Mouse (Mus musculus) forebrain, embryonic 11.5 days (tissue): ENCODE results near the gene Cfap45. TPM values are rescaled to one million over a fixed set of nuclear protein-coding genes. Genes with fewer than 3 reads are reported as not detected.

Experiments
- ATAC-seq: fragments of 200-750 bp; cut with Nextera tagmentation; replicated peaks from 2 replicates; pipeline ENCODE4 v1.8.0; 2017; ENCODE audit warnings: moderate TSS enrichment; ENCODE audit not compliant: low FRiP score
- DNase-seq: peaks from one replicate; pipeline ENCODE4 v3.0.0-alpha.2; 2017; ENCODE audit warnings: low spot score
- H3K27ac ChIP-seq: fragments of 300-500 bp; sonication (generic); 2 replicates; pipeline ENCODE4 v1.5.1; 2014; ENCODE audit warnings: low read depth, low read length
- H3K27me3 ChIP-seq: fragments of 300-500 bp; sonication (generic); 2 replicates; pipeline ENCODE4 v1.6.1; 2014; ENCODE audit warnings: mild to moderate bottlenecking, low read length, mixed read lengths; ENCODE audit not compliant: control insufficient read depth, insufficient read depth
- H3K36me3 ChIP-seq: fragments of 300-500 bp; sonication (generic); 2 replicates; pipeline ENCODE4 v1.6.1; 2014; ENCODE audit warnings: mild to moderate bottlenecking, low read length, moderate library complexity, mixed read lengths; ENCODE audit not compliant: control insufficient read depth, insufficient read depth
- H3K4me1 ChIP-seq: fragments of 300-500 bp; sonication (generic); replicated peaks from 2 replicates; pipeline ENCODE4 v1.6.1; 2014; ENCODE audit warnings: low read length, mixed read lengths; ENCODE audit not compliant: control insufficient read depth, insufficient read depth
- H3K4me2 ChIP-seq: fragments of 300-500 bp; sonication (generic); 2 replicates; pipeline ENCODE4 v1.6.1; 2014; ENCODE audit warnings: low read depth, mild to moderate bottlenecking, low read length, moderate library complexity, mixed read lengths; ENCODE audit not compliant: severe bottlenecking
- H3K4me3 ChIP-seq: fragments of 300-500 bp; sonication (generic); 2 replicates; pipeline ENCODE4 v1.5.1; 2014; ENCODE audit warnings: low read depth, low read length
- H3K9ac ChIP-seq: fragments of 300-500 bp; sonication (generic); 2 replicates; pipeline ENCODE4 v1.6.1; 2014; ENCODE audit warnings: low read length
- H3K9me3 ChIP-seq: fragments of 300-500 bp; sonication (generic); 2 replicates; pipeline ENCODE4 v1.6.1; 2016; ENCODE audit warnings: low read length, mixed read lengths; ENCODE audit not compliant: control insufficient read depth
- WGBS: fragments of 180-500 bp; shearing (Covaris S2); extraction: QIAGEN DNeasy Blood & Tissue Kit; methylation state at CpG from one replicate; pipeline ENCODE4 v1.1.7; 2014; 5-methylcytosine and 5-hydroxymethylcytosine counted together
- polyA plus RNA-seq: library from polyadenylated mRNA; unstranded; fragments of >200 nt; fragmentation: Nextera tagmentation; extraction: Ambion mirVana; gene quantifications from 2 replicates; pipeline ENCODE4 v1.2.1, GENCODE M21; 2014

The Cfap45 gene
- polyA plus RNA-seq, 1 experiment from 2014 or later: 1.2 TPM

DNA sequence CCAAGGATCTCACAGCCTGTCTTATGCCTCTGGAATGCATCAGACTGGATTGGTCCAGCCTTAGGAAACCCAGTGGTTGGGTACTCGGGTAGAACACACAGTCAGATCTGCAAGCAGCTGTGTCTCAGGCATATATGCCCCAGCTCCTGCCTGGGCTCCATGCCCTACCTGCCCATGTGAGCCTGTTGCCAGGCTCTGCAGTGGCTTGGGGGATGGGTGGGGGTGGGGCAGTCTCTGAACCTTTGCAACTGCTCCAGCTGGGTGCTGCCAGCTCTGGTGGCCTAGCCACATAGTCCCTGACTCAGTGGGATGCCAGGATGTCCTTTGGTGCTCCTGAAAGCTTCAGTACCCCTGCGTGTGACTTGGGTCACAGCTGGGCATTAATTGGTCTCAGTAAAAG, 28.7 kb downstream of the Cfap45 start:
- DNase-seq (no peak), ATAC-seq (no peak)
- H3K27ac ChIP-seq: no peak overlapping the region
- H3K9ac ChIP-seq: no peak overlapping the region
- WGBS: 4% methylated on average over 2 of the region's 2 CpGs
- H3K4me1 ChIP-seq: peaks cover 17% of the 10 kb centered on the region
- H3K4me3 ChIP-seq: no peak overlapping the region
- H3K27me3 ChIP-seq: no peaks in the 10 kb centered on the region
- H3K9me3 ChIP-seq: no peaks in the 10 kb centered on the region
- peak overlapping the region; percentile 71; the same call in 1 of the 2 replicates for H3K4me2 ChIP-seq
- H3K36me3 ChIP-seq: no peaks in the 10 kb centered on the region

DNA sequence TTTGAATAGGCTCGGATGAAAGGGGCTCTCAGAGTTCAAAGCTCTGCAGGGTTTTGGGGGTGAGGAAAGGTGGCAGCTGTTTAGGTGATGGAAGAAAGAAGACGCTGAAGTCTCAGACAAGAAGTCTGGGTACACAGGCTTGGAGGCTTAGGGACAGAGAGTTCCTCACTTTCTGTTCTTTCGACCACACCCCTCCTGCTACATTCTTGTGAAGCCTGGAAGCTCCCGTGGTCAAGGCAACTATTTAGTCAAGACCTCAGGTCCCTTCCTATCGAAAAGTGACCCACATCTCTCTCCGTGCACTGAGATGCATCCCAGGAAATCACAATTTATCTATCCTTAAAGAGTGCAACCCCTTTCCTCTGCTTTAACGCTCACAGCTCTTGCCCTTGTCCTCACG, 29.1 kb downstream of the Cfap45 start:
- H3K27me3 ChIP-seq: no peaks in the 10 kb centered on the region
- no peak overlapping the region for H3K27ac ChIP-seq
- no peaks in the 10 kb centered on the region for H3K36me3 ChIP-seq
- WGBS: 3% methylated on average over 8 of the region's 8 CpGs
- H3K4me2 ChIP-seq: peak overlapping the region; percentile 71
- DNase-seq (no peak), ATAC-seq (no peak)
- peak overlapping the region; percentile 42 for H3K4me3 ChIP-seq
- no peaks in the 10 kb centered on the region for H3K9me3 ChIP-seq
- peaks cover 17% of the 10 kb centered on the region for H3K4me1 ChIP-seq
- peak overlapping the region; percentile 52; the same call in 1 of the 2 replicates for H3K9ac ChIP-seq

DNA sequence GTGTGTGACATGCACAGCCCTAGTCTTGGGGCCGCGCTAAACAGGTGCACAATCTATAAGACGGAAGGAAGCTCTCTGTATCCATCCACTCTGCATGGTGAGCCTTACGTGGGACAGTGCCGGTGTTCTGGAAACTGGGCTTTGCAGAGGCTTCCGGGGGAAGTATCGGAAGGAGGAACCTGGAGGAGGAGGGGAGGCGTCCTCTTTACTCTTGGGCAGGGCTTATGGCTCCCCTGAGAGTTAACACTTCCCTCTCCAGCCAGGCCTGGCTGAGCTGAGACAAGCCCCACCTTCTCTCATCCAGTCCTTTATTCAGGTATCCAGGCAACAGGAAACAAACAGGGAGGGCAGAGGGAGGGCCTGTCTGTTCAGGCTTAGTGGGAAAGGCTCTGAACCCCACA, 29.9 kb downstream of the Cfap45 start:
- Histone ChIP-seq H3K4me2 (peak overlapping the region; percentile 71), H3K36me3 (no peaks in the 10 kb centered on the region), H3K9ac (peak overlapping the region; percentile 52), H3K4me3 (peak overlapping the region; percentile 42), H3K9me3 (no peaks in the 10 kb centered on the region), H3K4me1 (peaks cover 17% of the 10 kb centered on the region), H3K27ac (no peak overlapping the region), H3K27me3 (no peaks in the 10 kb centered on the region)
- DNase-seq (peak; percentile 75), ATAC-seq (peak; percentile 94)
- WGBS: under 1% methylated on average over 8 of the region's 8 CpGs

DNA sequence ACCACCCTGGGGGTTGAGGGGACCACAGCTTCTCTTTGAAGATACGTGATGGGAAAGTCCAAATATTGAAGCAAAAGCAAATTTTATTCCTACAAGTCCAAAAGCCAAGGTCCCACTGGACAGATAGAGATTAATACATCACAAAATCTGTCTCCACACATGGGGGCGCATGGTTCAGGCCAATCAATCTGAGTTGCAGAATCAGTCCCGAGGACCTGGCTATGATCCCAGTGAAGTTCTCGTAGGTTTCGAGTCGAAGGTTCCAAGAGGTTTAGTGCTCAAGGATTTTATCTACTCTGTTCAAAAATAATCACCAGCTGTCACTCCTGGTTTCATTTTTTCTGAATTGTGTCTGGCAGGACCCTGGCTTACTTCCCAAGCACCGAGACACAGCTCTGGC, 30.4 kb downstream of the Cfap45 start:
- DNase-seq (no peak), ATAC-seq (peak; percentile 5; the same call in 1 of the 2 replicates)
- Histone ChIP-seq H3K4me2 (peak overlapping the region; percentile 71; the same call in 1 of the 2 replicates), H3K27ac (no peak overlapping the region), H3K36me3 (no peaks in the 10 kb centered on the region), H3K27me3 (no peaks in the 10 kb centered on the region), H3K9me3 (no peaks in the 10 kb centered on the region), H3K9ac (peak overlapping the region; percentile 52), H3K4me3 (peak overlapping the region; percentile 42; the same call in 1 of the 2 replicates), H3K4me1 (peaks cover 17% of the 10 kb centered on the region)
- WGBS: 54% methylated on average over 7 of the region's 7 CpGs

DNA sequence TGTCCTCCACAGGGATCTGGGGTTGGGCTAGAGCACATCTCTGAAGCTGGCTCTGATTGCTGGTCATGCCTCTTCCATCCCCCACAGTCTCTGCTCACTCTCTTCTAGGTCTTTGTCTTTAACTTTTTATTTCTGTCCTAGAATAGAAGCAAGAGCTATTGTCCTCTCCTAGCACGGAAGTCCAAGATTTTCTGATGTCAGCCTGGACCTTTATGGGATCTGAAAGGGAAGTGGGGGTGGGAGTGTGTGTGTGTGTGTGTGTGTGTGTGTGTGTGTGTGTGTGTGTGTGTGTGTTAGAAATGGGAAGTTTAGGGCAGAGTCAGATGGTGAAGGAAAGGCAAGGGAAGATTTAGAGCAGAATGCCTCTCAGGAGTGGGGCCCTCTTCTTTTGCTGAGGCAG, 32.0 kb downstream of the Cfap45 start:
- no peak for ATAC-seq
- no peaks in the 10 kb centered on the region for H3K27me3 ChIP-seq
- no peak for DNase-seq
- no peaks in the 10 kb centered on the region for H3K36me3 ChIP-seq
- peaks cover 17% of the 10 kb centered on the region for H3K4me1 ChIP-seq
- H3K27ac ChIP-seq: no peak overlapping the region
- 40% methylated on average over 1 of the region's 1 CpGs for WGBS
- H3K9me3 ChIP-seq: no peaks in the 10 kb centered on the region
- H3K9ac ChIP-seq: no peak overlapping the region; the same call in 1 of the 2 replicates
- H3K4me2 ChIP-seq: no peak overlapping the region
- H3K4me3 ChIP-seq: no peak overlapping the region

DNA sequence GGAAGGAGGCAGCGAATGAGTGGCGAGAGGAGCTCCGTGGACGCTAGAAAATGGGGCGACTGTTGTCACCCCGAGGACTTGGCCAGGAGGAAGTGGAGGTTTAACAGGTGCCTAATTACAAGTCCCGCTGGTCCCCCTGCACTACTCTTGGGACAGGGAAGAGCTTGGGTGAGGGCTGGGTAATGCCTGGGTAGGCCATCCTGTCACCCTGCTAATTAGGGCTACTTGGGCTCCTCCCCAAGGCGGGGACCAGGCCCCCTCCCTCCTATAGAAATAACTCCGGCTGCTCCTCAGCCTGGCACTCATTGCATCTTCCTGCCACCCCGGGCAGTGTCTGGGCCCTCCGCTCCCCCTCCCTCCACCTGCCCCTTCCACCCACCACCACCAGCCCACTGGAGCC, 35.0 kb downstream of the Cfap45 start, which contains the start of gene Vsig8:
Gene Vsig8, plus strand, starts transcription at position 301 of the 400 bp plus-strand sequence.
- no peak within 1 kb of the TSS for H3K9ac ChIP-seq
- no peak within 1 kb of the TSS for H3K4me2 ChIP-seq
- H3K27me3 ChIP-seq: peaks cover 3% of the 10 kb centered on the region
- H3K27ac ChIP-seq: no peak within 1 kb of the TSS
- peaks cover 6% of the 10 kb centered on the region for H3K4me1 ChIP-seq
- H3K4me3 ChIP-seq: no peak within 1 kb of the TSS
- WGBS: 81% methylated on average over 11 of the region's 11 CpGs
- no peak for ATAC-seq
- no peaks in the 10 kb centered on the region for H3K36me3 ChIP-seq
- no peaks in the 10 kb centered on the region for H3K9me3 ChIP-seq
- DNase-seq: no peak

DNA sequence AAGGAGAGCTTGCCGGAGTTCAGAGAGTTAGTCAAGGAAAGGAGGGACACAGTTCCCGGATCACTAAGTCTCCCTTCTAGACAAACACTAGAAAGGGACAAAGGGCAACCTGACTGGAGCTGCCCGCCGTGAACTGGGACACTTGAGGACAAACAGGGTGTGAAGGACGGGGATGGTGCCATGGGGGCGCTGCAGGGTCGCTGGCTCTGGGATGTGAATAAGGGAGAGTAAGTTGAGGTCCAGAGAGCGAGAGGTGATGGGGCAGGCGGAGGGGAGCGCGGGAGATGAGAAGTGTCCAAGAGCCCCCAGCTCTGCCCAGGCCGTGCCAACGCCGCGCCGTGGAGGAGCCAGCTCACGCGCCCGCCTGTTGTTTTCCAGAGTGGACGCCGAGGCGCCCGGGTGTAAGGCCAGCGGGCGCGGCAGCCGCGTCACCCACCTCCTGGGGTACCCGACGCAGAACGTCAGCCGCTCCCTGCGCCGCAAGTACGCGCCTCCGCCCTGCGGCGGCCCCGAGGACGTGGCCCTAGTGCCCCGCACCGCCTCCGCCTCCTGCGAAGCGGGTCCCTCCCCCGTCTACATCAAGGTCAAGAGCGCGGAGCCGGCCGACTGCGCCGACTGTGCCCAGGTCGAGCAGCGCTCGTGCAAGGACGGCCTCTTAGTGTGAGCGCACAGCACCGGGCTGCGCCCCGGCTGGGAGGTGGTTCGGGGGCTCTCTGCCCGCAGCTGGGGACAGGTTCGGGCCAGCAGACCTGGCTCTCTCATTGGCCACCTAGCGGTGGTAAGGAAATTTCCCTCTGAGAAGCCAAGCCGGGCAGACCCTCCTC, 42.3 kb downstream of the Cfap45 start:
- Histone ChIP-seq H3K9me3 (no peaks in the 10 kb centered on the region), H3K27ac (no peak overlapping the region), H3K4me1 (peaks cover 10% of the 10 kb centered on the region), H3K4me2 (peak overlapping the region; percentile 89), H3K9ac (peak overlapping the region; percentile 48), H3K4me3 (peak overlapping the region; percentile 51), H3K27me3 (peaks cover 23% of the 10 kb centered on the region), H3K36me3 (no peaks in the 10 kb centered on the region)
- peak; percentile 87 for ATAC-seq
- WGBS: under 1% methylated on average over 66 of the region's 66 CpGs
- peak; percentile 86 for DNase-seq

DNA sequence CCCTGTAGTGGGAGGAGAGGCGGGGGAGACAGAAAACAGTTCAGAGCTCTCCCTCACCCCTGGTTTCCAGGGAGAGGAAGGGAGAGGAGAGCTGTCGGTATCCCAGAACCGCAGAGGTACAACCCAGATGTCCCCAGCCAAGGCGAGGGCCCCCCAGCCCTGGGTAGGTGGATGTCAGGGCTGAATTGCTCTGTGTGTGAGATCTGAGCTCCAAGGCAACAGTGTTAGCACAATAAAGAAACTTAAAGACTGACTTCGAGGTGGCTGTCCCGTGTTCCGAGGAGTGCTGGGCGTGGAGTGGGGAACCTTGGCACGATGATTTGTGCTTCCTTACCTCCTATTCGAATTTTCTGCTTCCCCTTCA, 42.8 kb downstream of the Cfap45 start:
- ATAC-seq (no peak), DNase-seq (no peak)
- H3K4me2 ChIP-seq: peak overlapping the region; percentile 89
- no peaks in the 10 kb centered on the region for H3K36me3 ChIP-seq
- peak overlapping the region; percentile 48 for H3K9ac ChIP-seq
- H3K27ac ChIP-seq: no peak overlapping the region
- peaks cover 10% of the 10 kb centered on the region for H3K4me1 ChIP-seq
- H3K4me3 ChIP-seq: peak overlapping the region; percentile 51
- peaks cover 23% of the 10 kb centered on the region for H3K27me3 ChIP-seq
- 3% methylated on average over 10 of the region's 10 CpGs for whole genome bisulfite sequencing
- H3K9me3 ChIP-seq: no peaks in the 10 kb centered on the region

DNA sequence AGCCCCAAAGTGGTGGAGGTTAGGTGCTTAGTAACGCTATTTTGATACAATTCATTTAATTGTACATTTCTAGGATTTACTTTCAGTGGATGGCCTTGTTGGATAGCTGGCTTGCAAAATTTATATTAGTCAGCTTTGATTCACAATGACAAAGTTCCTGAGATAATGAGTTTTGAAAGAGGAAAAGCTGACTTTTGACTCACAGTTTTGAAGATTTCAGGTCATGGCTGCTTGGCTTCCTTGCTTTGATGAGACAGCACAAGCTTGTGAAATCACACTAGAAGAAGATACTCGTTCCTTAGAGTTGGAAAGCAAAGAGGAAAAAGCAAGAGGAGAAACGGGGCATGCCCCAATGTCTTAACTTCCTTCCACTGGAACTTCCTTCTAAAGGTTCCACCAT, 45.5 kb downstream of the Cfap45 start:
- Histone ChIP-seq H3K9me3 (no peaks in the 10 kb centered on the region), H3K27ac (no peak overlapping the region), H3K9ac (no peak overlapping the region), H3K4me3 (no peak overlapping the region), H3K4me2 (no peak overlapping the region), H3K4me1 (peaks cover 10% of the 10 kb centered on the region), H3K27me3 (peaks cover 15% of the 10 kb centered on the region), H3K36me3 (no peaks in the 10 kb centered on the region)
- 77% methylated on average over 3 of the region's 3 CpGs for WGBS
- DNase-seq (no peak), ATAC-seq (no peak)
